In genomic region chr2:177472261-177472660, GRCm38 (mm10) we compare ENCODE assay signal across 1 mouse cellular context. TPM values are rescaled to one million over a fixed set of nuclear protein-coding genes. Genes with fewer than 3 reads are reported as not detected.
"Had no signal": no experiment of that assay in that cellular context is flagged by ENCODE, and none has a peak within 500 bp of the region (broad histone marks: within the 10 kb centered on the region; RNA-seq: fewer than 3 reads in every experiment).

No protein-coding gene starts in this region.

RNA-seq across cellular contexts. Expression of gene Gm14403, which starts 25.8 kb away (rescaled TPM):
- polyA plus RNA-seq: small intestine, adult 2 months had no signal
